Mouse (Mus musculus) thymus, postnatal 25 days (tissue): ENCODE measurements at regions not wholly inside any gene's neighbourhood (a gene's known extent, or its start where the extent isn't known, plus 50 kb on each side); places are given as distances from the start of the nearest gene placed in this dataset.

Experiments used
- DNase-seq: peaks from one replicate; pipeline ENCODE4 v3.0.0; 2022

GRCm38 (mm10) chr4:12627158-12627871 lies 455.5 kb upstream of the Fam92a start:
- DNase-seq = no peak

GRCm38 (mm10) chr4:12620756-12621270 lies 449.0 kb upstream of the Fam92a start:
- no peak for DNase-seq

DNA sequence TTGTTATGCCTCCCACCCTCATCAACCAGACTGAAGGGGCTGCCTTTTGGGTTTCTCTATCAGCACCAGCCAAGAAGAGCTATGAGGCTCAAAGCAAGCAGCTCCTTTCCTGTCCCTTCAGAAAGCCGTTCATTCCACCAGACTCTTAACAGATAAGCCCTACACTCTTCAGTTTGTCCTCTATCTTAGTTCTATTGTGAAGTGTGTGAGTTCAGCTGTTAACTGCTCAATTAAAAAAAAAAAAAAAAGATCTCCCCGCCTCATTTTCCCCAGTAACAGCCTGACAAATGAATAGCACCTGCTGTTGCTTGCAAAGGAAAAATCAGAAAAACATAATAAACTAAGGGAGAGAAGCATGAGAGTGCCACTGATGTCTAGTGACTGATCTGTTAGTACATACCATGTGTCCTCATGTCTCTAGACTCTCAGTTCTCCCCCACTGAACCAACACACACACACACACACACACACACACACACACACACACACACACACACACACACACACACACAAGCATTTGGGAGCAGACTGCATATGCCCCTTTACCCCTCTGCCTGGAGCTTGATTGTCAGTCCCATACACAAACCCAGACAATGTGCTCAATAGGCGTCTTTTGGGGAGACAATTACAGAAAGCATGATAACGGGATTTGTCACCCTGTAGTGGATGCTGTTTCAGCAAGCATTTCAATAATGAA lies 448.4 kb upstream of the Fam92a start:
- no peak for DNase-seq

DNA sequence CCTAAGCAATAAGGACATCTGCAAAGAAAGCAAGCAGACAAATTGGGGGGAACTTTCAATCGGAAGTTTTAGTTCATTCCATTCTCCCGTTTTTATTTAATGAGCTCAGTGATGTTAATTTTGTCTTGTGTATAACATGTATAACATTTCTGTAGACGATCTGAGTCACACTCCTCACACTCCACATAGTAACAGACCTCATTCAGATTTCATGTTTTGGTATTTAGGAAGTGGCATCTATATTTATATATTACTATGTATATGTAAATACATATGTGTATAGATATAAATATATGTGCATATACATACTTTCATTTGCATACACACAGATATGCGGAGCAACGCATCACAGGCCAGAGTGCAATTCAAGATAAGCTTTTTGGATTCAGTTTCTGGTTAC lies 444.9 kb upstream of the Fam92a start:
- no peak for DNase-seq

- no peak for DNase-seq
Measured at GRCm38 (mm10) chr4:12611511-12611910, 439.7 kb upstream of the Fam92a start.

DNA sequence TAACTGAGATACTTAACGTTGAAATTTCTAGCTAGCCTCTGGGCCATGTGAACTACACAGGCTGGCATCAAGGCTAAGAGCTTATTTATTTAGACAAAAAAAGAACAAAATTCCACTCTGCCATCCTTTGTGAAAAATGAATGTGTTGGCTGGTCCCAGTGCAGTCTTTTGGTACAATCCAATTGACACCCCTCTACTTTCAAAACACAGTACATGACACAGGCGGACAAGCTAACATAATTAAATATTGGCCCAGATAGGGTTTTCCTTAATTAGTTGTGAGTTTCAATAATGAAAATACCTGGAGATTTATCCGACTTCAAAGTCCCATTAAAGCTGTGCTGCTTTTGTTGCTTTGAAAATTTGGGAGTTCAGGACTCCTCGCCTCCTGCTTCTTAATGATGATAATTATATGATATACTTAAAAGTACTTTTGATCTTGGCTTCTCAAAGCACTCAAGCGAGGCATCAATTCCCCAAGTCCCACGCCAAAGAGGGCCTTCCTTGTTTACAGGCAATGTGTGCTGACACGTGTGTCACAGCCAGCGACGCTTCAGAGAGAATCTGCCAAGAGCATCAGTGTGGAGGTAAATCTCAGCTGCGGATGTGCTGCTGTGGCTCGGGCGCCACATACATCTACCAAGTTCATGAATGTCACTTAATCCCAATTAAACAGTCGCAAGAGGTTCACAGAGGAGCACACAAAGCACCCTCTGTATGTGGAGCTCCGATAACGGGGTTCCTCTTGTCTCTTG lies 429.5 kb upstream of the Fam92a start:
- no peak for DNase-seq

DNA sequence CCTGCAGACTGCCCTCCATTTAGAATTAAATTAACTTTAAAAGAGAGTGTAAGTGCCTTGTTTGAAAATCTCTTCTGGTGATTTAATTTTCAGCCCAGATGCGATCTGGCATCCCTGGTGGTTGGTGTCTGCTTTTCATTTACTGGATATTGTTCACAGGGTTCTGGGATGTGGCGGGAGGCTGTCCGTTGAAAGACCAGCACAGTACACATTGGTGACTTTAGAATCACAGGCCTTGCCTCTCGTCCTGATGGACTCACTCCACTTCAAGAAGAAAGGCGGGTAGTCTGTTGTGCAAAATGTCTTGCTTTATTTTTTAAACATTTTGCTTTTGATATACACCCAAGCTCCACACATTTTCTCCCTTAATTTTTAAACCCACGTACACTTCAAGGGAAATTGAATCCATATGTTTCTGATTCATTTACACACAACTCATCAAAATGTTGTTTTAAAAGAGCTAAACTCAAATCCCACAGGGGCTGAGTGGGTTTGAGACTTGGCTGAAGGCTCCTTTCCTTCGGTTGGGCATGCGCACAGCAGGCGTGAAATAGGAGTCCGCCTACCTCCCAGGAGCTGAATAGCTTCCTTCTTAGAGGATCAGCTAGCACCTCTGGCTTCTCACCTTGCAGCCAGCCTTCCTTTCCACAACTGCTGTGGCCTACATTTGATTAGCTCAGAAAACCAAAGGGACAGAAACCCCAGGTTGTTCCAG lies 424.1 kb upstream of the Fam92a start:
- no peak for DNase-seq

GRCm38 (mm10) chr4:12592973-12593372 lies 421.2 kb upstream of the Fam92a start:
- no peak for DNase-seq

DNA sequence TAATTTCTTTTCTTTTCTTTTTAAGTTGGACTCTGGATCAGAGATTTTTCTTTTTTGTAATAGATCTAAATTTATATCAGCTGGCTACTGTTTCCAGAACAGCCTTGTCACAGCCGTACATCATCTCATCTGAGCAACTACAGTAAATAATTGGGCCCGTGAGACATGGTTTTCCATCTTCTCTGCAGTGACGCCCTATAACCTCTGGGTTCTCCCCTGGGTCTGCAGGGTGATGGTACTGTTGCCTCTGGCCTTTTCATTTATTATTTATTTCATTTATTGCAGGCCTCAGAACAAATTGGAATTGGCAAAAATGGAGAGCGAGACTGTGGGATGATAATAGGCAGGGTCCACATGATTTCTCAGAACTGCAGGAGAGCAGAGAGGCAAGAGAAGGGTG lies 406.3 kb upstream of the Fam92a start:
- no peak for DNase-seq

DNA sequence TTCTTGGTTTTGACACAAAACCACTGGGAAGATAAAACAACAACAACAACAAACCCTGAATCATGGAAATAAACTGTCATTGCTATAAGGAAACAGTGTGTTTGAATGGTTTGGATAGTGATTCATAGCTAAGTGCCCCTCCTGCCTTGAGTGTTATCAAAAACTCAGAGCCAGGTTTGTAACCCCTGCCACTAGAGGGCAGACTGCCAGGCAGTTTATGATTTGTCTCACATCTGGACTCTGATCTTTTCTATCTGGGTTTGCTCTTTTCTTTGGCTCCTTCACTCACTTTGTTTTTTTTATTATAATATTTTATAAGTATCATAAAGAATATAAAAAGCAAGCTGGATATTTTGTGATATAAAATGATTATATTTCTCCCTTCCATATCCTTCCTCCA lies 400.1 kb upstream of the Fam92a start:
- DNase-seq = no peak

DNA sequence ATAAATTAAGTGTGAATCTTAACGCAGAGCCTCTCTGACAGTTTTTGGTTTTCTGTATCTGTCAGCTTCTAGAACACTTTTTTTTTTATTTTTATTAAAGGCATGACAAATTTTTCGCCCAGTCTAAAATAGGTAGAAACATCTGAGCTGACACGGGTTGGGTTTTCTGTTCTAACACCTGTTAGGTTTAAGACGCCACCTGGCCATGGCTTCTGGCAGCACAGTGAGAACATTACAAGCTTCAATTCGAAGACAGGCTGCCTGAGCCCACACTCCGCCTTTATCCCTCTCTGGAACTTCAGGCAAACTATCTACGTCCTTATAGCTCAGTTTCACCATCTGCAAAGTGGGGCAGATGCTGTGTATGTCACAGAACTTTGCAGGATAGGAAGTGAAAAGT lies 398.9 kb upstream of the Fam92a start:
- DNase-seq = no peak

- DNase-seq = no peak
Measured at GRCm38 (mm10) chr4:12567643-12568042, 395.8 kb upstream of the Fam92a start.

- no peak for DNase-seq
Measured at GRCm38 (mm10) chr4:12563016-12563415, 391.2 kb upstream of the Fam92a start.

DNA sequence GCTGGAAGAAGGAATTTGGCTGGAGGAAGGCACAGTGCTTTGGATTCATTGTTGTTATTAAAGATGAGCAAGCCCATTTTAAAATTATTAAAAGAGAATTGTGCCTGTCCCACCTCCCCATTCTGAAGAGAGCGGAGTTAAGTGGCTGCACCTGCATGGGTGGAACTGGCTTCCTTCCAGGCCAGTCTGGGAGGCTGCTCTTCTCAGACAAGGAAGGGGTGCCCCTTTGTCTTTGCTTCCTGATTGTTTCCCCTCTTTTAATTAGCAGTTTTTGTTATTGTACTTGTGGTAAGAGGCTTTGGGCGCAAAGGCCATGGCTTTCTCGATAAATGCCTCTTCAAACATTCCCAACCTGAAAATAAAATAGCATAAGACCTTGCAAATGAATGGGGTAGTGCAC lies 388.7 kb upstream of the Fam92a start:
- DNase-seq = no peak

DNA sequence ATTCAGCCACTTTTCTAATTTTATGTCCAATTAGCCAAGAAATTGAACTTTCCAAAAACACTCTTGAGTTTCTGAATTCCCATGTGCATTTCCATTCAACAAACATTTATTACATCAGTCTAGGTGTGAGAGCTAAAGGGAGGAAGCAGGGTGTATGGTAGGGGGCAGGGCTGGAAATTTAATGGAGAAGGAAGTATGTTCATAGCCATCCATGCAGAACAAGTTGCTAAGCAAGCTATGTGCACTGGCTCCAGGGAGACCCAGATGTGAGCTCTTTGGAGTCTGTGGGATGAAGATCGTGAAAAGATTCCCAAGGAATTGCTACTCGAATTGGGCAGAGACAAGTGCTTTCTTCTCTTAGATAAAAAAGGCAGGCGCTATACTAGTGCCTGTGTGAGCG lies 388.2 kb upstream of the Fam92a start:
- DNase-seq = no peak

- DNase-seq = no peak
Measured at GRCm38 (mm10) chr4:12557105-12557504, 385.3 kb upstream of the Fam92a start.

GRCm38 (mm10) chr4:12549265-12549664 lies 377.4 kb upstream of the Fam92a start:
- DNase-seq = no peak

DNA sequence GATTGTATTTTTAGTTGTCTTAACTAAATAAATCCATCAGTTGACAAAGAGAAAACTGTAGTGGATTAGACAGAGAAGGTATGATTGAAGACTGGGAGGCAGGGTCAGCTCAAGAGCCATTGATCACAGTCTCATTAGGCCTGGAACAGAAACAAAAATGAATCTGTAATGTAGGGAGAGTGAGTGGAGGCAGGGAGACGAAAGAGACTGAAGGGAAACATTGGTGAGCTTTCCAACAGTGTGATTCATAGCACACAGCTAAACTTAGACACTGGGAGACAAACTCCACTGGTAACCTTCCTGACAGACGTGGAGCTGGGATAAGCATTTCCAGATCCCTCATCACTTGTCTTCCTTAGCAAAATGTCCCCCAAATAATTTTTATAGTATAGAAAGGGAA lies 372.1 kb upstream of the Fam92a start:
- no peak for DNase-seq

- no peak for DNase-seq
Measured at GRCm38 (mm10) chr4:12541508-12541907, 369.7 kb upstream of the Fam92a start.

- no peak for DNase-seq
Measured at GRCm38 (mm10) chr4:12539184-12539791, 367.5 kb upstream of the Fam92a start.

GRCm38 (mm10) chr4:12538694-12539121 lies 366.9 kb upstream of the Fam92a start:
- no peak for DNase-seq

- no peak for DNase-seq
Measured at GRCm38 (mm10) chr4:12538043-12538442, 366.2 kb upstream of the Fam92a start.

- no peak for DNase-seq
Measured at GRCm38 (mm10) chr4:12534151-12534550, 362.3 kb upstream of the Fam92a start.
